Mouse (Mus musculus) spleen, postnatal 36 days (tissue): ENCODE measurements at regions not wholly inside any gene's neighbourhood (a gene's known extent, or its start where the extent isn't known, plus 50 kb on each side); places are given as distances from the start of the nearest gene placed in this dataset.

Source experiments
- DNase-seq, 2 experiments: peaks; one replicate each; pipeline ENCODE4 v3.0.0; 2022; ENCODE audit warnings: low spot score in 2 of 2, mixed read lengths in 1 of 2

DNA sequence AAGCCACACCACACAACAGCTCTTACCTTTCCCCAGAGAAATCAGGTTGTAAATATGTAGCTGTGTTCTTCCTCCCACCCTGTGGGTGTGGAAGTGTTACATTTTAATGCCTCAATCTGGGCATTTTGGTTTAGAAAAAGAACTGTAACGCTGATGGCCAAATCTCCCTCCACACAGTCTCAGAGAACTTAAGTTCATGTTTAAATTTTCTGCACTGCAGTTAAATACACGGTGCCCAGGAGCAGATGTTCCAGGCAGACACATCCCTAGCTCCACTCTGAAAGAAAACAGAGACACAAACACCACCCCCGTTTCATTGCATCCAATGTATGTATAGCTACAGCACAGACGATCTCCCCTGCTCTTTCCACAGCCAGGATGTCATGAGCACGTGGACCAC, 206.1 kb downstream of the Tle3 start:
- no peak for DNase-seq

GRCm38 (mm10) chr9:61573634-61574359, 201.6 kb downstream of the Tle3 start:
- DNase-seq = no peak

GRCm38 (mm10) chr9:61563017-61563416, 190.9 kb downstream of the Tle3 start:
- DNase-seq = no peak

GRCm38 (mm10) chr9:61561551-61561950, 189.4 kb downstream of the Tle3 start:
- no peak for DNase-seq

GRCm38 (mm10) chr9:61558621-61559020, 186.5 kb downstream of the Tle3 start:
- DNase-seq = no peak

GRCm38 (mm10) chr9:61557025-61557424, 184.9 kb downstream of the Tle3 start:
- DNase-seq = no peak

DNA sequence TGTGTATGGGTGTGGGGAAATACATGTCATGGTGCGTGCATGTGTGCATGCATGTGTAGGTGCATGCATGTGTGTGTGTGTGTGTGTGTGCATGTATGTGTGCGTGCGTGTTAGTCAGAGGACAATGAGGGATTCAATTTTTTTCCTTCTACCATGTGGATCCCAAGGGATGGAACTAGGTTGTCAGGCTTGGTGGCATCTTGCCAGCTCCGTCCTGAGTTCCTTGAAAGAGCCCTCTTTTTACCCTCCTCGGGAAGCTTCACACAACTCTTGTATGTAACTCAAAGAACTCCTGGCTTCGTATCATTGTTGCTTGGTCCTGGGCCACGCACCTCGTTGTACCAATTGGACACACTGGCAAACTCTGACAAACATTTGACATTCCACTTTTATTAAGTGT, 183.0 kb downstream of the Tle3 start:
- DNase-seq = no peak

GRCm38 (mm10) chr9:61554611-61555010, 182.4 kb downstream of the Tle3 start:
- DNase-seq = no peak

- DNase-seq = no peak
Observed at GRCm38 (mm10) chr9:61553626-61554025, 181.5 kb downstream of the Tle3 start.

DNA sequence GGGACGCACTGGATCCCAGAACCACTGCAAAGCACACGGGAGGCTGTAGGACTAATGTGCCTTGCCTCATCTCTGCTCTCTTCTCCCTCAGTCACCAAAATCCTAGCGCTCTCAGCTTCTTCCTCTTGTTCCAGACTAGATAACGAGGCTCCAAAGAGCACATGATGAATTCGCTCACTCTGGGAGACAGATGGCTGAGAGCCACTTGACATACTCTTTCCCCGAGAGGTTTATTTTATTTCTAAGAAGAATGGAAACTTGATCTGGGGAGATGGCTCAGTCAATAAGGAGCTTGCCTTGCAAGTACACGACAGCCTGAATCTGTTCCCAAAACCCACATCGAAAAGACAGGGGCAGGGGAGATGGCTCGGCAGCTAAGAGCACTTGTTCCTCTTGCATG, 179.2 kb downstream of the Tle3 start:
- DNase-seq = no peak

DNA sequence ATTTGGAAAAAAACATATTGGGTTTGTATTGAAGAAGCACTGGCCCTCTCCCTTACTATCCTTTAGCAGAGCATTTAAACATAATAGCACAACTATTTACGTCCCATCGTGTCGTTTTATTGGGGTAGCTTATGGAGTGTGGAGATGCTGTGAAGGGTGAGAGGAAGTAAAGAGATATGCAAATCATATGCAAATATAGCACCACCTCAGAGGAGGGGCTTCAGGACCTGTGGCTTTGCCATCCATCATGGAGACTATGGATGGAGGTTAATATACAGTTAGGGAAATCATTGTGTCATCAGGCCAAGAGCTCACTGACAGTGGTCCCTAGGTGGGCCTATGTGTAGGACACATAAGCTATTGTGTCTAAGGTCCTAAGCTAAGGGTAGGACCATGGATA, 178.2 kb downstream of the Tle3 start:
- no peak for DNase-seq

- no peak for DNase-seq
Observed at GRCm38 (mm10) chr9:61549692-61550241, 177.6 kb downstream of the Tle3 start.

DNA sequence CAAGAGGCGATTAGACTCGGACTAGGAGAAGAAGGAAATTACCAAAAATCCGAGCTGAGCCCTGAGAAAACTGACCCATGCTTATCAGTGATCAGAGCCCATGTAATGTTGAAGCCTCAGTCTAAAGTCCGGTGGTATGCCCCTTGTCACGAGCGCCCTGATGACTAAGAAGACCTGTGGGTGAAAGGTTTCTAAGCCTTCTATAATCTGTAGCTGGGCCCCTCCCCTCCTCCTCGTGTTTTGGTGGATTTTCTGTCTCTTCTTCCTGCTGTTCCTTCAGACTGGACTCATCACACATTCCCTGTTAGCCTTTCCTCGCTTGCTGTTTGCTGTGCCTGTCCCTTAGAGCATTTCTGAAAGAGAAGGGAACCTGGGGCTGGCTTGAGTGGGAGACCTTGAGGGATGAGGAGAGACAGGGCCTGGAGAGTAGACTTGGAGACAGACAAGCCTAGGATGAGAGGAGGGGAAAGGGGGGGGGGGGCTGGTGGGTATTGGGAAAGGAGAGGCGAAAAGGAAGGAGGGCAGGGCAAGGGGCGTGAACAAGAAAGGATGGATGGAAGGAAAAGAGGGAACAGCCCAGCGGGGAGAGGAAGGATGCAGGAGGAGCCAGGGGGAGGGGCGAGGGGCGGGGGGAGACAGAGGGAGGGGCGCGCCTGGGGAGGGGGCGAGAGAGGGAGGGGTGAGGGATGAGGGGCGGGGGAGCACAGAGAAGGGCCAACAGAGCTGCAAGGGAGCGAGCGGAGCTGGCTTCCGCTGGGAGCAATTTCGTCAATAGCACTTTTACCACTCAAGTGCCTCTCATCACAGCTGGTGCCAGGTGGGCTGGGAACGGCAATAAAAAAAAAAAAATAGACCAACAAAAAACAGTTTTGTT, 165.4 kb downstream of the Tle3 start:
- DNase-seq = no peak

GRCm38 (mm10) chr9:61533237-61533636, 161.1 kb downstream of the Tle3 start:
- no peak for DNase-seq

DNA sequence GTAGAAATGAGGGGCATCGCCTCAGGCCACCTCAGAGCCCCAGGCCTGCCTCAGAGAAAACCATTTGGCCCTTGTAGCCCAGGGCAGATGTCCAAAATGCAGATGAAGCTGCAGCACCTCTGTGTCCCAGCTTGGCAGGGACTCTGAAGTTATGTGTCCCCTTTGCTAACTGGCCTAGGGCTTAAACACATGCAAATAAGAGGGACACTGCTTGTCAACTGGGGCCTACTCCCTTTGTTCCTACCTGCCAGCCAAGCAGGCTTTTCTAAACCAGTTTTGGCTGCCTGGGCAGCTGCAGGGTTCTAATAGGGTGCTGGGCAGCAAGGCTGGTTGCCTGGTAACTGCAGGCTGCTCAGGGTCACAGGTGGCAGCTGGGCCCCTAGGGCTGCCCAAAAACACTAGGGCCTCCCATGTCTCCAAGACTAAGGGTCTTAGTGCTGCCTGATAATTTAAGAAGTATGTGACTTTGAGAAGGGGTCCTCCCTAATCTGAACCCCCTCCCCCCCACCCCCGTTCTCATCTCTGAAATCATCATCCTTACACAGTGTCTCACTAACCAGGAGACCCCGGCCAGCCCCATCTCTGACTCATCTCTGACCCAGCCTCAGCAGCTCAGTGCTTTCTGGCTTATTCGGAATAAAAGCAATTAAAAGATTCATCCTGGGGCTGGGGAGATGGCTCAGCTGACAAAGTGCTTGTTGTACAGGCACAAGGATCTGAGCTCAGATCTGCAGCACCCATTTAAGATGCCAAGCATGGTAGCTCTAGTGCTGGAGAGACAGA, 158.3 kb downstream of the Tle3 start:
- no peak for DNase-seq

GRCm38 (mm10) chr9:61528286-61528865, 156.2 kb downstream of the Tle3 start:
- no peak for DNase-seq

DNA sequence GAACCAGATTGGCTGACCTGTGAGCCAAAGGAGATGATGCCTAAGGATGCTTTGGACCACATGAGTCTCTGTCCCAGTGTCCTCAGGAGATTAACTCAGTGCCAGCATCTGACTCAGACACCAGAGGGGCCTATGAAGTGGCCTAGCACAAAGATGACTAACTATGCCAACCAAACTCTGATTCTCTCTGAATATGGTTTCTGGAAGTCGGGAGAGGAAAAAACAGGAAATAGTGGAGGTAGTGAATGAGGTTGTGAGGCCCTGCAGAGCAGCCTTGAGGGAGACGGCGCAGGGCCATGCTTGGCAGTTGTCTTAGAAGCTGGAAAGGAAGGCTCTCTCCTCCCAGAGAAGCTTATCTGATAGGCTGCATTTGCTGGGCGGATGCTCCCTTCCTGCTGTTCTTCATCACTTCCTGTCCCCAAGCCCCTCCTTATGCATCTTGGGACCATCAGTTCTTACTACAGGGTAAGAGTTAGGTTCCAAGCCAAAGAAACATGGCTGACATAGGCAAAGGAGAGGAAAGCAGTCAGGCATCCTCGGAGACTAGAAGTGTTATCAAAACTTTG, 155.4 kb downstream of the Tle3 start:
- no peak for DNase-seq

DNA sequence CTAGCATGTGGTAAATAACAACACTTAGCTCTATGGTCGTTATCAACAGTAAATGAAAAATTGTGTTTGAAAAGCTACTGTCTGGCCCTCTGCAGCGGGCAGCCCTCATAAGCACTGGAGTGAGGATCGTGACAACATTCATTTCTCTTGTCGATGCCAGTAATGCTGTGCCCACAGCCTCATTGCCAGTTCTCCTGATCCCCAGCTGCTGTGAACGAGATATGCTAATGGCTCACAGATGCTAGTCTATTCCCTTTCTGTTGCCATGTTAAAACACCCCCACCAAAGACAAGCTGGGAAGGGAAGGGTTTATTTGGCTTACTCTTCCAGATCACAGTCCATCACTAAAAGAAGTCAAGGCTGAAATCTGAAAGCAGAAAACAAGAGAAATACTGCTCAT, 148.0 kb downstream of the Tle3 start:
- DNase-seq = no peak

GRCm38 (mm10) chr9:61517906-61518305, 145.7 kb downstream of the Tle3 start:
- no peak for DNase-seq

- no peak for DNase-seq
Observed at GRCm38 (mm10) chr9:61511436-61511835, 139.3 kb downstream of the Tle3 start.

DNA sequence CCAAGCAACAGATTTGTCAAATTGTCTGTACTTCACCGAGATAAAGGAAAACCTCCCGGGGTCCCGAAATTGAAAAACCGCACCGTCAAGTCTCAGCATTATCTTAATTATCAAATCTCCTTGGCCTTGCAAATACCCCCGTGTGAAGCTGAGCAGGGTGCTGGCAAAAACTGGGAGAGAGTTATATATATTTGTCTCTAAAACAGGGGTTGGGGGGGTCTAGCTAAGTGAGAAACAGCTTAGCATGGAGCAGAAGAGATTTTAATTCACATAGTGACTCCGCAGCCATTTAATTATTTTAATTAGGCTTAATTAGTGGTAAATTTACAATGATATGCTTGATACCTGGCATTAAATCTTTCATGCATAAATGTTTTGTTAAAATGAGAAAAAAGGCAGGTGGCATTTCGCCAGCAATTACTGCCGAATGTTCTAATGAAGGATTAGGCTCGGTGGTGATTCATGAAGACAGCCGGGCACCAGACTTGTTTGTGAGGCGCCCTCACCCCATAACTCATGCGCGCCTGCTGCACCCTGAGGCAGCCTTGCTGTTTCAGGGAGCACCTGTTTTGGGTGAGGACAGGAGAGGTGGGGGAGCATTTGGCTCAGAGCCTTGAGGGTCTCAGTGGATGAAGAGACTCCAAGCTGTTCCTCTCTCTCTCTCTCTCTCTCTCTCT, 138.2 kb downstream of the Tle3 start:
- no peak for DNase-seq
